Mouse (Mus musculus) hindlimb bud, embryonic 11.5 days (tissue): ENCODE measurements at regions not wholly inside any gene's neighbourhood (a gene's known extent, or its start where the extent isn't known, plus 50 kb on each side); places are given as distances from the start of the nearest gene placed in this dataset.

Source experiments
- DNase-seq: peaks from one replicate; pipeline ENCODE4 v3.0.0-alpha.2; 2012; ENCODE audit warnings: low read depth, low spot score; ENCODE audit errors: extremely low spot score

- DNase-seq, result no peak
Measured at GRCm38 (mm10) chr8:79518966-79519365, 119.6 kb upstream of the Smad1 start.

- DNase-seq, result no peak
Measured at GRCm38 (mm10) chr8:79515282-79515783, 116.0 kb upstream of the Smad1 start.

- DNase-seq, result no peak
Measured at GRCm38 (mm10) chr8:79514655-79515278, 115.4 kb upstream of the Smad1 start.

GRCm38 (mm10) chr8:79508597-79508996 is 109.3 kb upstream of the Smad1 start:
- DNase-seq, result no peak

GRCm38 (mm10) chr8:79505381-79505780 is 106.1 kb upstream of the Smad1 start:
- no peak for DNase-seq

GRCm38 (mm10) chr8:79503906-79504305 is 104.6 kb upstream of the Smad1 start:
- no peak for DNase-seq

- DNase-seq, result no peak
Measured at GRCm38 (mm10) chr8:79502062-79502461, 102.7 kb upstream of the Smad1 start.

- no peak for DNase-seq
Measured at GRCm38 (mm10) chr8:79501238-79501637, 101.9 kb upstream of the Smad1 start.

GRCm38 (mm10) chr8:79499258-79499657 is 99.9 kb upstream of the Smad1 start:
- no peak for DNase-seq

GRCm38 (mm10) chr8:79498611-79499010 is 99.3 kb upstream of the Smad1 start:
- no peak for DNase-seq

- DNase-seq, result no peak
Measured at GRCm38 (mm10) chr8:79491156-79491698, 91.9 kb upstream of the Smad1 start.

GRCm38 (mm10) chr8:79490739-79491138 is 91.4 kb upstream of the Smad1 start:
- no peak for DNase-seq

GRCm38 (mm10) chr8:79488861-79489260 is 89.5 kb upstream of the Smad1 start:
- DNase-seq, result no peak

- no peak for DNase-seq
Measured at GRCm38 (mm10) chr8:79487597-79487996, 88.3 kb upstream of the Smad1 start.

- DNase-seq, result no peak
Measured at GRCm38 (mm10) chr8:79479326-79479725, 80.0 kb upstream of the Smad1 start.

GRCm38 (mm10) chr8:79476012-79476411 is 76.7 kb upstream of the Smad1 start:
- DNase-seq, result no peak

GRCm38 (mm10) chr8:79474679-79475078 is 75.4 kb upstream of the Smad1 start:
- no peak for DNase-seq

GRCm38 (mm10) chr8:79452101-79452500 is 52.8 kb upstream of the Smad1 start:
- DNase-seq, result no peak

GRCm38 (mm10) chr8:79449453-79449852 is 50.1 kb upstream of the Smad1 start:
- no peak for DNase-seq
